Mouse (Mus musculus) neural tube, embryonic 12.5 days (tissue): ENCODE results near the gene Otulin. TPM values are rescaled to one million over a fixed set of nuclear protein-coding genes. Genes with fewer than 3 reads are reported as not detected.

ENCODE experiments used
- microRNA-seq: library from miRNA; unstranded; fragments of <30 nt; microRNA quantifications from one replicate; pipeline ENCODE4, GENCODE M21; 2017
- polyA plus RNA-seq: library from polyadenylated mRNA; unstranded; fragments of >200 nt; fragmentation: Nextera tagmentation; extraction: Ambion mirVana; gene quantifications from 2 replicates; pipeline ENCODE4 v1.2.1, GENCODE M21; 2016

Otulin gene
- polyA plus RNA-seq, 1 experiment from 2014 or later, result 32.8 TPM

Small RNAs within 50 kb of the gene (microRNA-seq; reads per million reads assigned to microRNA genes)
- not detected for gene Mir7117

Other genes with a start within 250 kb of the Otulin start
- gene Ank, start 164.0 kb downstream of the Otulin start, polyA plus RNA-seq, result 12.3 and 13.6 TPM in 2 replicates
- gene Otulinl, start 50.9 kb upstream of the Otulin start, polyA plus RNA-seq, result 8.4 and 8.6 TPM in 2 replicates